Mouse (Mus musculus): ENCODE results near the gene Lysmd3. TPM values are rescaled to one million over a fixed set of nuclear protein-coding genes. Genes with fewer than 3 reads are reported as not detected.

The Lysmd3 gene
- total RNA-seq, 1 experiment from 2014 or later, result 39.7 TPM

GRCm38 (mm10) chr13:81711546-81712371 is 54.3 kb downstream of the Lysmd3 start:
- ATAC-seq (replicated peaks in 1 of 2; ENCODE audit: insufficient read depth in 1 of 2, low FRiP score in 2 of 2, low TSS enrichment in 1 of 2, low read depth in 1 of 2, poor library complexity in 2 of 2, severe bottlenecking in 2 of 2), result peak in 1 of 2 experiments; percentile 22; a peak in 3 of 4 replicates

DNA sequence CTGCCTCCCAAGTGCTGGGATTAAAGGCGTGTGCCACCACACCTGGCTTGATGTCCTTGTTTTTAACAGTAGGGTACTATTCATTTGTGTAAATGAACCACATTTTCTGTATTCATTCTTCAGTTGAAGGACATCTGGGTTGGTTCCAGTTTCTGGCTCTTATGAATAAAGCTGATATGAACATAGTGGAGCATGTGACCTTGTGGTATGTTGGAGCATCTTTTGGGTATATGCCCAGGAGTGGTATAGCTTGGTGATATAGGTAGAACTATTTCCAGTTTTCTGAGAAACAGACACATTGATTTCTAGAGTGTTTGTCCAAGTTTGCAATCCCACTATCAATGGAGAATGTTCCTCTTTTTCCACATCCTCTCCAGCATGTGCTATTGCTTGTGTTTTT is 56.4 kb downstream of the Lysmd3 start:
- ATAC-seq (replicated peaks in 1 of 2; ENCODE audit: insufficient read depth in 1 of 2, low FRiP score in 2 of 2, low TSS enrichment in 1 of 2, low read depth in 1 of 2, poor library complexity in 2 of 2, severe bottlenecking in 2 of 2), result no peak

Other genes with a start within 250 kb of the Lysmd3 start
- not detected in 2 replicates for gene Adgrv1, start 24.5 kb upstream of the Lysmd3 start, total RNA-seq (2017)
- gene Polr3g, start 53.4 kb downstream of the Lysmd3 start, total RNA-seq (2017), result 23.8 and 34.0 TPM in 2 replicates
- gene Mblac2, start 53.7 kb downstream of the Lysmd3 start, total RNA-seq (2017), result 4.4 and 6.0 TPM in 2 replicates
- gene Cetn3, start 125.4 kb downstream of the Lysmd3 start, total RNA-seq (2017), result 439 and 591 TPM in 2 replicates

Data from hematopoietic stem cell, adult 5-6 weeks (primary cell).